In the genomic region with DNA sequence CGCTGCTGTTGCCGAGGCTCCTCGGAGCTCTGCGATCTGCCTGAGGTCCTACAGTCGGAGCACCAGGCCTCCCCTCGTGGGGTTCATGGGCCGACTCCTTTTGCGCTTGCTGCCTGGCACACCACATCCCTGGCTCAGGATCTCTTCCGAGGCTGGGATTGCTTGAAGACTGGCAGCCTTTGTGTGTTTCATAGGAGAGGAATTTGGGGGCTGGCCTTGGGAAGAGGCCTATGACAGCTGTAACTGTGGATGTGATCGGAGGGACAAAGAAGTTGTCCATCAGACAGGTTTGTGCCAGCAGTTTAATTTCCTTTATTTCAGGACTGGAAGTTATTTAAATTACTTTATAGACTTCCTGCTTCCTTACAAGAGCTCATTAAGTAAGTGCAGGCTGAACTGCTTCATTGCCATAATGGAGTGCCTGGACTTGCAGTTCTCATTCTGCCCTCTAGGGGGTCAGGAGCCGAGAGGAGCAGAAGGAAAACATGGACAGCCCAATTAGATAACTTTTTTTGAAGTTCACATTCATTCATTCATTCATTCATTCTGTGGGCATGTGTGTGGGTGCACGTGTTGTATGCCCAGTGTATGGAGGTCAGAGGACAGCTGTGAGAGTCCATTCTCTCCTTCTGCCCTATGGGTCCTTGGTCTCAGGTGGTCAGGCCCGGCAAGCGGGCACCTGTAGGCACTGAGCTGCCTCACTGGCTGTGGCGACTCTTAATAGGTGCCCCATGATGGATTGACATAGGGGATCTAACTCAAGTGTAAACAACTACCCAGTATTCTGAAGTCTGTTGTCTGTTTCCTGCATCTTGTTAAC, we compare ENCODE assay signal across 8 mouse cellular contexts.
DNase-seq lines count a peak whose midpoint lies in the region; ATAC-seq and TF ChIP-seq lines count a peak whose summit lies in the region.

No protein-coding gene starts in this region.

- H3K4me2 ChIP-seq in heart, embryonic 11.5 days: no peak overlapping the region
- H3K4me2 ChIP-seq in embryonic facial prominence, embryonic 14.5 days (ENCODE audit: low read depth, low read length): no peak overlapping the region

- H3K36me3 ChIP-seq in heart, adult 2 months (ENCODE audit: control insufficient read depth, insufficient read depth, low read length): no peaks in the 10 kb centered on the region
- H3K36me3 ChIP-seq in heart, embryonic 11.5 days (ENCODE audit: control insufficient read depth, insufficient read depth, low read length): no peaks in the 10 kb centered on the region
- no peaks in the 10 kb centered on the region for H3K36me3 ChIP-seq in embryonic facial prominence, embryonic 14.5 days (ENCODE audit: control insufficient read depth, insufficient read depth, low read length)
- no peaks in the 10 kb centered on the region for H3K36me3 ChIP-seq in midbrain, embryonic 10.5 days
- no peaks in the 10 kb centered on the region for H3K36me3 ChIP-seq in splenic B cell, adult 2 months (ENCODE audit: control insufficient read depth, insufficient read depth, low read length, poor library complexity, severe bottlenecking)

- WGBS in heart, adult 2 months: 69% methylated on average over 15 of the region's 15 CpGs
- 70% methylated on average over 15 of the region's 15 CpGs for WGBS in heart, embryonic 11.5 days (ENCODE audit: insufficient replicate concordance)
- 48% methylated on average over 15 of the region's 15 CpGs for WGBS in embryonic facial prominence, embryonic 14.5 days
- WGBS in midbrain, embryonic 10.5 days: 66% methylated on average over 15 of the region's 15 CpGs

- no peaks in the 10 kb centered on the region for H3K9me3 ChIP-seq in heart, embryonic 11.5 days (replicated peaks; ENCODE audit: control insufficient read depth, low read length)
- no peaks in the 10 kb centered on the region for H3K9me3 ChIP-seq in embryonic facial prominence, embryonic 14.5 days (ENCODE audit: control insufficient read depth, low read length)
- H3K9me3 ChIP-seq in midbrain, embryonic 10.5 days (replicated peaks): no peaks in the 10 kb centered on the region

- H3K79me2 ChIP-seq in heart, adult 2 months (replicated peaks; ENCODE audit: control insufficient read depth, insufficient read depth, low read length): no peaks in the 10 kb centered on the region

- no peak overlapping the region for H3K27ac ChIP-seq in heart, adult 2 months
- H3K27ac ChIP-seq in heart, embryonic 11.5 days (ENCODE audit: low read depth, low read length): no peak overlapping the region
- H3K27ac ChIP-seq in embryonic facial prominence, embryonic 14.5 days (replicated peaks; ENCODE audit: low read depth, low read length): peak overlapping the region; percentile 73
- H3K27ac ChIP-seq in midbrain, embryonic 10.5 days (replicated peaks): peak overlapping the region; percentile 39

- no peaks in the 10 kb centered on the region for H3K27me3 ChIP-seq in heart, adult 2 months (ENCODE audit: control insufficient read depth, insufficient read depth, low read length)
- H3K27me3 ChIP-seq in heart, embryonic 11.5 days (ENCODE audit: control insufficient read depth, insufficient read depth, low read length): no peaks in the 10 kb centered on the region
- H3K27me3 ChIP-seq in embryonic facial prominence, embryonic 14.5 days (replicated peaks; ENCODE audit: control insufficient read depth, insufficient read depth, low read length): no peaks in the 10 kb centered on the region
- H3K27me3 ChIP-seq in midbrain, embryonic 10.5 days (ENCODE audit: low read depth, poor library complexity, severe bottlenecking): no peaks in the 10 kb centered on the region
- H3K27me3 ChIP-seq in splenic B cell, adult 2 months (ENCODE audit: control insufficient read depth, insufficient read depth, low read length, poor library complexity, severe bottlenecking): no peaks in the 10 kb centered on the region

- TF ChIP-seq EP300 in heart, adult 2 months (IDR thresholded peaks at IDR 0.05; ENCODE audit: insufficient read depth, low read depth, low read length): no peak

- no peak for ATAC-seq in heart, embryonic 11.5 days (replicated peaks; ENCODE audit: insufficient number of reproducible peaks, low FRiP score, low TSS enrichment)
- ATAC-seq in embryonic facial prominence, embryonic 14.5 days (ENCODE audit: low read depth): peak; percentile 36

- H3K9ac ChIP-seq in heart, adult 2 months (ENCODE audit: low read depth, low read length): no peak overlapping the region
- H3K9ac ChIP-seq in heart, embryonic 11.5 days (ENCODE audit: low read depth, low read length): no peak overlapping the region
- no peak overlapping the region for H3K9ac ChIP-seq in embryonic facial prominence, embryonic 14.5 days (ENCODE audit: low read depth, low read length)

- H3K4me3 ChIP-seq in heart, adult 2 months: no peak overlapping the region
- H3K4me3 ChIP-seq in heart, embryonic 11.5 days (ENCODE audit: low read depth, low read length): no peak overlapping the region
- no peak overlapping the region for H3K4me3 ChIP-seq in embryonic facial prominence, embryonic 14.5 days (ENCODE audit: low read depth, low read length)
- no peak overlapping the region for H3K4me3 ChIP-seq in midbrain, embryonic 10.5 days

- peaks cover 9% of the 10 kb centered on the region for H3K4me1 ChIP-seq in heart, adult 2 months (ENCODE audit: control insufficient read depth, insufficient read depth, low read length)
- H3K4me1 ChIP-seq in heart, embryonic 11.5 days (ENCODE audit: control insufficient read depth, insufficient read depth, low read length): peaks cover 37% of the 10 kb centered on the region
- H3K4me1 ChIP-seq in embryonic facial prominence, embryonic 14.5 days (ENCODE audit: control insufficient read depth, insufficient read depth, low read length): peaks cover 38% of the 10 kb centered on the region
- peaks cover 86% of the 10 kb centered on the region for H3K4me1 ChIP-seq in midbrain, embryonic 10.5 days

- TF ChIP-seq CTCF in heart, adult 2 months (IDR thresholded peaks at IDR 0.05): peak; percentile 88

- no peak for TF ChIP-seq POLR2A in heart, adult 2 months (IDR thresholded peaks at IDR 0.05; ENCODE audit: insufficient read depth, low read depth, low read length)

- peak; percentile 53 to 74 for DNase-seq in heart, adult 2 months
- peak; percentile 69 for DNase-seq in adrenal gland, postnatal 25 days
- peak; percentile 67 for DNase-seq in embryonic facial prominence, embryonic 14.5 days (ENCODE audit: low spot score)
- peak; percentile 86 for DNase-seq in heart, postnatal 4 days
- peak; percentile 26 to 63 for DNase-seq in layer of hippocampus, postnatal 14 days (ENCODE audit: low spot score in 2 of 2)
- peak; percentile 63 for DNase-seq in midbrain, embryonic 10.5 days (ENCODE audit: low spot score)
- DNase-seq in splenic B cell, adult 2 months (ENCODE audit: low read depth, low spot score): peak; percentile 60

- intact Hi-C loops in heart, adult 2 months (cut with DNase I): loop anchor here (5.0 to 10.0 kb wide), 2 partner anchors 42 to 185 kb away; no protein-coding TSS in a partner anchor

Comparison
In these comparisons a context has a peak if more than half of its experiments do, and no peak if none do; other contexts are left out.
1. H3K27ac ChIP-seq: peak in embryonic facial prominence, embryonic 14.5 days (single experiment) and midbrain, embryonic 10.5 days (single experiment); none in heart, adult 2 months (single experiment) and heart, embryonic 11.5 days (single experiment).
2. Peak in every context shown above with its lines, with median percentiles within 50 percentile points of each other: DNase-seq.